Mouse (Mus musculus) layer of hippocampus, postnatal 14 days (tissue): Measurements from ENCODE around the gene Selenos. TPM values are rescaled to one million over a fixed set of nuclear protein-coding genes. Genes with fewer than 3 reads are reported as not detected.

Source experiments
- DNase-seq, 2 experiments: peaks; one replicate each; pipeline ENCODE4 v3.0.0; 2021 to 2022; ENCODE audit warnings: low spot score in 2 of 2, mixed read lengths in 1 of 2
- total RNA-seq, 2 experiments: library from RNA; stranded (reverse); gene quantifications; 2 replicates each; pipeline ENCODE4 v1.2.3; 2021

The Selenos gene
- total RNA-seq, 2 experiments from 2014 or later: 55.5 to 59.8 TPM

DNA sequence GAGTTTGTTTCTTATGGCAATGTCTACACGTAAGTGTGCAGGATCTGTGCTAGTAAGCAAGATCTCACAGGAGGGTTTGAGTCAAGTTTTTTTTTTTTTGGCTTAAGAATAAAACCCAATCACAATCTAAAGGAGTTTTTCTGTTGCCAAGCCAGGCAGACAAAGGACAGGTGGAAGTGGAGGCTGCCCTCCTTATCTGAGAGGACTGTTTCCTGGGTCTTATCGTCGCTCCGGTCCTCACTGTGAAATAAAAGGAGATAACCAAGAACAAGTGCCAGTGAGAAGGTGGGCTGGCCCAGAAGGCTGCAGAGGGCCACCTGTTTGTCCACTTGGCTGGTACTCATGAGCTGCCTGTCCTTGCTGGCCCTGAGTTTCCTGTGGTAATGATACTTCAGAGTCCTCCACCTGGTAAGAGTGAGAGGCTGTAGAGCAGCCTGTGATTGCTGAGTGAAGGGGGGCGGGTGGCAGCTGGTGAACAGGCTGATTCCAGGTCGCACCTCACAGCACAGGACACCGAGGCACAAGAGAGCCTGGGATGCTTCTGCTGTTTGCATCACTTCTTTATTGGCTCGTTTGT lies 37.5 kb downstream of the Selenos start:
- DNase-seq: no peak

DNA sequence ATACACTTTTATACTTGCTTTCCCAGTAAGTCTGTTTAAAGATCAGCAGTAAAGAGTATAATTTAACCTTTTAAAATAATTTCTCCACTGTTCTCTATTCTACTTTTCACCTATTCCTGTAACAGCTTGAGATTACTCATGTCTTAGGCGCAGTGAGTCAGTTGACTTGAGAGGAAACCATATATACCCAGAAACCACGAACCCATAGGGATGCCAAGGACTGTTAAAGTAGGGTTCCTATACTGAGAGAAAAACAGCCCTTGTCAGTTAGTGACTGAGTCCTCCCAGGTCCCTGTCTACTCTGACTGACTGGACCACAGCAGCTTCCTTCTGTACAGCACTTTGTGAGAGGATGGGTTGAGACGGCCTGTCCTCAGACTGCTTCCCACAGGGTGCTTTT lies 38.6 kb downstream of the Selenos start:
- DNase-seq: no peak

GRCm38 (mm10) chr7:66118796-66119195 lies 39.3 kb downstream of the Selenos start:
- no peak for DNase-seq

GRCm38 (mm10) chr7:66120139-66120538 lies 40.7 kb downstream of the Selenos start:
- DNase-seq: no peak

- no peak for DNase-seq
Observed at GRCm38 (mm10) chr7:66120702-66121396, 41.4 kb downstream of the Selenos start.

DNA sequence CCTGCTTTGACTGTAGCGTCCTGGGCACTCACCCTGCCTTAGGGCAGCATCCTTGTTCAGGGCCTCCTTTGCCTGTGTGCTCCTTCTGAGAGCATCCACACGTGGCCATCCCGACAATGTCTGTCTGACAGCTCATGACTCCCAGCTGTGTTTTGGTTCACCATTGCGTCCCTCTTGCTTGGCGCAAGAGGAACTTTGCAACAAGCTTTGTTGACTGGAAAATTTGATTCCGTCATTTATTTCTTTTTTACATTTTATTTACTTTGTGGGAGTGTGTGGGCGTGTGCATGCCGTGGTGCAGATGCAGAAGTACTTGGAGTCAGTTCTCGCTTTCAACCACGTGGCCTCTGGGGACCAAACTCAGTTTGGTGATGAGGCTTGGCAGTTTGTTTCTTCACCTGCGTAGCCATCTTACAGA lies 45.1 kb downstream of the Selenos start:
- DNase-seq: no peak

DNA sequence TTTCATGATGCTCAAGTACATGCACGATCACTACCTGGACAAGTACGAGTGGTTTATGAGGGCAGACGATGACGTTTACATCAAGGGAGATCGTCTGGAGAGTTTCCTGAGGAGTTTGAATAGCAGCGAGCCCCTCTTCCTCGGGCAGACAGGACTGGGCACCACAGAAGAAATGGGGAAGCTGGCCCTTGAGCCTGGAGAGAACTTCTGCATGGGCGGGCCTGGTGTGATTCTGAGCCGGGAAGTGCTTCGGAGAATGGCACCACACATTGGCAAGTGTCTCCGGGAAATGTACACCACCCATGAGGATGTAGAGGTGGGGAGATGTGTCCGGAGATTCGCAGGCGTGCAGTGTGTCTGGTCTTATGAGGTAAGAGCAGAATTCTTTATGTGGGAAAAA lies 45.9 kb downstream of the Selenos start:
- DNase-seq: no peak

DNA sequence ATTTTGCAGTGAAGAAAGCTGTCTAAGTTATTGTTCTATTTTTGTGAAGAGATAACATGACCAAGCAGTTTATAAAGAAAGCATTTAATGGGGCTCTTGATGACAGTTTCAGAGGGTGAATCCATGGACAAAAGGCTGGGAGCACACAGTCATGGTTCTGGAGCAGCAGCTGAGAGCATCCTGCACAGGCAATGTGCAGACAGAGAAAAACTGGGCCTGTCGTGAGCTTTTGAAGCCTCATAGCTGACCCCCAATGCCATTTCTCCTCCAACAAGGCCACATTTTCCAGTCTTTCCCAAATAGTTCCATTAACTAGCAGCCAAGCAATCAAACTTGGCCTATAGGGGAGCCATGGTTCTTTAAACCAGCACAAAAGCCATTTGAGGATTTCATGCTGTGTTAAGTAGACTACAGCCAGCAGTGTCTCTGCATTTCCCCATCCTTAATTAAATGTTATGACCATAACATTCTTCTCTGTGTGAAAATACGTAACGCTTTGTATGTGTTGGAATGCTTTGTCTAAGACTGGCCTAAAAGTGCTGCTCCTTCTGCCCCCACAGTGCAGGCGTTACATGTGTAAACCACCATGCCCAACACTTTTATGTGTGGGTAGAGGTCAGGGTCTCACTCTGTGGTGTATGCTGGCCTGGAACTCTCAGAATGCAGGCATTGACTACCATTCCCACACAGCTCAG lies 48.6 kb downstream of the Selenos start:
- no peak for DNase-seq

DNA sequence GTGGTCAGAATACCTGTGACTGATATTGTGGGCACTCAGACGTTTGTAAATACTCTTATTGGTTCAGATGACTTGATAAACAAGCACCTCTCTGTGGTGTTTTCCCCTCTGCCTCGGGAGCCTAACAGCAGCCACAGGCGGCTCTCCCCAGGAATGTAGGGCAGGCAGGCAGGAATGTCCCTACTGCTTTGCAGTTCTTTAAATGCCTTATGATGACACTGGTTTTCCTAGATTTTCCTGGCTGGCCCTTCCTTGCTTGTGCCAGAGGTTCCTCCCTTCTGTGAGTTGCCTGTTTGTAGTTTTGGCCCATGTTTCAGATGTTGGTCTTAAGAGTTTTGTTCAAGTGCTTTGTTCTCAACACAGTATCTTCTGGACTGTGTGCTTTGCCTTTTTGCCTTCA lies 49.4 kb downstream of the Selenos start:
- DNase-seq: no peak

DNA sequence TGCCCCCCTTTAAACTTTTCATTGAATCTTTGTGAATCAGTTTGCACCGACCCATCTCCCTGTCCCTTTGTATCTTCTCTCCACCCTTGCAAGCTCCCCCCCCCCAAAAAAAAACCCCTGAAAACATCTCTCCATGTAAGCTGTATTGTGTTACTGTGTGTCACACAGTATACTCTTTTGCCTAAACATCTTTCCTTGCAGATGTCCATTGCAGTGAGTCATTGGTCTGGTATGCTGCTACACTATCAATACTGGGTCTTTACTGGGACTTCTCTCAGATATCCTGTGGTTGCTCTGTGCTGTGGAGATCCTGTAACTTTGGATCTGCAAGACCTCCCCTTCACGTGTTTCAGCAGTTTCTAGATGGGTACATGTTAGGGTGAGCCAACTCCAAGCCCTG lies 50.8 kb downstream of the Selenos start:
- DNase-seq: no peak

GRCm38 (mm10) chr7:66131776-66132421 lies 52.5 kb downstream of the Selenos start:
- no peak for DNase-seq

GRCm38 (mm10) chr7:66134154-66134553 lies 54.7 kb downstream of the Selenos start:
- no peak for DNase-seq

- DNase-seq: no peak
Observed at GRCm38 (mm10) chr7:66135644-66136043, 56.2 kb downstream of the Selenos start.

GRCm38 (mm10) chr7:66136187-66136586 lies 56.7 kb downstream of the Selenos start:
- DNase-seq: no peak

- no peak for DNase-seq
Observed at GRCm38 (mm10) chr7:66137309-66137708, 57.9 kb downstream of the Selenos start.

DNA sequence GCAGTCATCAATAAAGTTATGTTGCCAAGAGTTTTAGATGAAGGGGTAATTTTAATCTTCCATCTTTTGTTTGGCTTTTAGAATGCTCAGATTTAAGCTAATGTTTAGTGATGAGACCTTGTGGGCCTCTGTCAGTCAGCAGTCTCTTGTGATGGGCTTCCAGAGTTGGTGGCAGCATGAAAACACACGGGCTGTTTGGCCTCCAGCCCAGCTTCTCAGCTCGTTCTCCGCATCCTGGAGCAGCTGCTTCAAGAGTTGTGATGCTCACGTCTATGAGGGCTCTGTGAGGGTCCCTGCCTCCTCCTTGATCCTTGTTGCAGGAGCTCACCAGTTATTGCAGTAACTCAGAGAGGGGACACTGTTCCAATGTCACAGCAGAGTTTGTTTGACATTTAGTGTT lies 58.9 kb downstream of the Selenos start:
- no peak for DNase-seq

GRCm38 (mm10) chr7:66138878-66139277 lies 59.4 kb downstream of the Selenos start:
- no peak for DNase-seq

Other genes with a start within 250 kb of the Selenos start
- gene Pcsk6, start 217.9 kb upstream of the Selenos start, total RNA-seq: 10 to 100 TPM; 11.5 to 15.6 TPM
- gene Gm45213, start 36.0 kb upstream of the Selenos start, total RNA-seq: not detected
- gene Snrpa1, start 20.6 kb upstream of the Selenos start, total RNA-seq: 10 to 100 TPM; 29.6 to 33.7 TPM
- 10 to 100 TPM; 20.4 to 20.5 TPM for gene Chsy1, start 29.9 kb downstream of the Selenos start, total RNA-seq